Comparison of ENCODE assay signal across 24 mouse cellular contexts in the genomic region with DNA sequence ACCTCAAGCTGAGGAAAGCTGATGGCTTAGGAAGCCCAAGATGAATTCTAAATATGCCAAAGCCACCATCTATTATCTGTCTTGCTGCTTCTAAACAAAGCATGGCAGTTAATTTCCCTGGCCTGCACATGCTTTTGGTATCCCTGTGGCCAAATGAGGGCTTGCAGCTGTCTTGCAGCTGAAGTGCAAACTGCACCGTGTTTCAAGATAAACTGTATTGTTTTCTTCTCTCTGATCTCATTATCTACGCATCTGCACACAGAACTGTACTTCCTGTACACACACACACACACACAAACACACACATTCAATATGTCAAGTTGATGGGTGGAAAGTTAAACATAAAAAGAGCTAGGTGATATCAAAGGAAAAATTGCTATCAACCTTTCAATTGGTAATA.
A peak's percentile ranks its signal among the peaks of the same experiment; 100 is the strongest.
DNase-seq lines count a peak whose midpoint lies in the region; ATAC-seq and TF ChIP-seq lines count a peak whose summit lies in the region.
"Had no signal": no experiment of that assay in that cellular context is flagged by ENCODE, and none has a peak within 500 bp of the region (broad histone marks: within the 10 kb centered on the region; RNA-seq: fewer than 3 reads in every experiment).

No protein-coding gene starts in this region.

- no peak overlapping the region for H3K4me2 ChIP-seq in liver, embryonic 12.5 days
- H3K4me2 ChIP-seq in midbrain, embryonic 14.5 days (ENCODE audit: low read length) = no peak overlapping the region
- H3K4me2 ChIP-seq in midbrain, embryonic 15.5 days = no peak overlapping the region
- H3K4me2 ChIP-seq: embryonic facial prominence, embryonic 13.5 days; forebrain, embryonic 12.5 days; hindbrain, embryonic 14.5 days; liver, embryonic 15.5 days; stomach, embryonic 15.5 days had no signal

- ATAC-seq in liver, embryonic 12.5 days = no peak
- no peak for ATAC-seq in midbrain, embryonic 14.5 days (ENCODE audit: low FRiP score, low TSS enrichment)
- no peak for ATAC-seq in midbrain, embryonic 15.5 days (replicated peaks)
- peak; percentile 75 for ATAC-seq in common myeloid progenitor, adult 5-6 weeks (replicated peaks; ENCODE audit: low read depth, poor library complexity, severe bottlenecking)

- no peak for DNase-seq in liver
- peak; percentile 34 for DNase-seq in midbrain, embryonic 14.5 days
- peak; percentile 47 for DNase-seq in retina, postnatal 1 day
- no peak for DNase-seq in thymus, adult 2 months
- no peak for DNase-seq in ovary, adult 18-20 months (ENCODE audit: low spot score)
- DNase-seq: adrenal gland, postnatal 14 days; cerebellum, adult 8-10 months; gastrocnemius, postnatal 25 days; heart, adult 18-20 months; kidney, adult 2 months; right cerebral cortex, postnatal 4 days; thymus, postnatal 36 days had no signal

- 22% methylated on average over 2 of the region's 2 CpGs for WGBS in liver, embryonic 12.5 days (ENCODE audit: insufficient replicate concordance)
- WGBS in midbrain, embryonic 14.5 days = 46% methylated on average over 2 of the region's 2 CpGs
- 51% methylated on average over 2 of the region's 2 CpGs for WGBS in midbrain, embryonic 15.5 days
- 32% methylated on average over 2 of the region's 2 CpGs for WGBS in thymus, adult 2 months

- no peak overlapping the region for H3K9ac ChIP-seq in liver, embryonic 12.5 days
- H3K9ac ChIP-seq in midbrain, embryonic 14.5 days (replicated peaks; ENCODE audit: low read length) = no peak overlapping the region
- H3K9ac ChIP-seq in midbrain, embryonic 15.5 days = no peak overlapping the region
- H3K9ac ChIP-seq: embryonic facial prominence, embryonic 13.5 days; forebrain, embryonic 12.5 days; hindbrain, embryonic 14.5 days; liver, embryonic 15.5 days; stomach, embryonic 15.5 days had no signal

- no peaks in the 10 kb centered on the region for H3K27me3 ChIP-seq in liver, embryonic 12.5 days (replicated peaks)
- H3K27me3 ChIP-seq in midbrain, embryonic 14.5 days (ENCODE audit: control insufficient read depth, insufficient read depth, low read length) = no peaks in the 10 kb centered on the region
- no peaks in the 10 kb centered on the region for H3K27me3 ChIP-seq in midbrain, embryonic 15.5 days (replicated peaks)
- no peaks in the 10 kb centered on the region for H3K27me3 ChIP-seq in thymus, adult 2 months (ENCODE audit: control insufficient read depth, insufficient read depth, low read length)
- H3K27me3 ChIP-seq: forebrain, embryonic 12.5 days; liver, embryonic 15.5 days; stomach, embryonic 15.5 days had no signal

- 0 out of 2 replicates have a peak overlapping the region, but pooled peaks have one; percentile 36 for H3K27ac ChIP-seq in liver, embryonic 12.5 days
- no peak overlapping the region for H3K27ac ChIP-seq in midbrain, embryonic 14.5 days (replicated peaks; ENCODE audit: low read depth, low read length)
- H3K27ac ChIP-seq in midbrain, embryonic 15.5 days = no peak overlapping the region
- H3K27ac ChIP-seq in thymus, adult 2 months (ENCODE audit: control insufficient read depth, insufficient read depth, low read length) = no peak overlapping the region
- H3K27ac ChIP-seq: embryonic facial prominence, embryonic 13.5 days; forebrain, embryonic 12.5 days; hindbrain, embryonic 14.5 days; kidney, postnatal 0 days; left cerebral cortex, adult 2 months; liver, embryonic 15.5 days; midbrain, embryonic 10.5 days; stomach, embryonic 15.5 days had no signal

- H3K9me3 ChIP-seq in liver, embryonic 12.5 days (replicated peaks) = no peaks in the 10 kb centered on the region
- H3K9me3 ChIP-seq in midbrain, embryonic 14.5 days (ENCODE audit: control insufficient read depth, low read length) = no peaks in the 10 kb centered on the region
- H3K9me3 ChIP-seq in midbrain, embryonic 15.5 days = no peaks in the 10 kb centered on the region
- H3K9me3 ChIP-seq: embryonic facial prominence, embryonic 13.5 days; forebrain, embryonic 12.5 days; liver, embryonic 15.5 days; midbrain, embryonic 10.5 days; stomach, embryonic 15.5 days had no signal

- TF ChIP-seq POLR2A in thymus, adult 2 months (IDR thresholded peaks at IDR 0.05; ENCODE audit: control insufficient read depth, extremely low read depth, insufficient read depth, low read length, poor library complexity) = no peak

- no peak for TF ChIP-seq CTCF in thymus, adult 2 months (IDR thresholded peaks at IDR 0.05; ENCODE audit: borderline replicate concordance, control insufficient read depth, extremely low read depth, insufficient read depth, low read length, poor library complexity)

- no peak overlapping the region for H3K4me3 ChIP-seq in liver, embryonic 12.5 days
- H3K4me3 ChIP-seq in midbrain, embryonic 14.5 days (replicated peaks; ENCODE audit: low read depth, low read length) = no peak overlapping the region
- H3K4me3 ChIP-seq in midbrain, embryonic 15.5 days = no peak overlapping the region
- no peak overlapping the region for H3K4me3 ChIP-seq in thymus, adult 2 months (ENCODE audit: control insufficient read depth, insufficient read depth, low read length)
- H3K4me3 ChIP-seq: embryonic facial prominence, embryonic 13.5 days; erythroblast, embryonic 14.5 days; forebrain, embryonic 12.5 days; left cerebral cortex, adult 2 months; liver, embryonic 15.5 days; midbrain, embryonic 10.5 days; stomach, embryonic 15.5 days had no signal

- H3K36me3 ChIP-seq in liver, embryonic 12.5 days = no peaks in the 10 kb centered on the region
- H3K36me3 ChIP-seq in midbrain, embryonic 14.5 days (ENCODE audit: control insufficient read depth, insufficient read depth, low read length) = no peaks in the 10 kb centered on the region
- H3K36me3 ChIP-seq in midbrain, embryonic 15.5 days (replicated peaks) = no peaks in the 10 kb centered on the region
- H3K36me3 ChIP-seq in thymus, adult 2 months (ENCODE audit: control insufficient read depth, insufficient read depth, low read length) = no peaks in the 10 kb centered on the region
- H3K36me3 ChIP-seq: embryonic facial prominence, embryonic 13.5 days; forebrain, embryonic 12.5 days; liver, embryonic 15.5 days; midbrain, embryonic 10.5 days; stomach, embryonic 15.5 days had no signal

- H3K4me1 ChIP-seq in liver, embryonic 12.5 days = peaks cover 46% of the 10 kb centered on the region
- H3K4me1 ChIP-seq in midbrain, embryonic 14.5 days (ENCODE audit: control insufficient read depth, insufficient read depth, low read length) = no peaks in the 10 kb centered on the region
- H3K4me1 ChIP-seq in midbrain, embryonic 15.5 days = no peaks in the 10 kb centered on the region
- no peaks in the 10 kb centered on the region for H3K4me1 ChIP-seq in thymus, adult 2 months (replicated peaks; ENCODE audit: control insufficient read depth, insufficient read depth, low read length)
- H3K4me1 ChIP-seq: midbrain, embryonic 10.5 days; stomach, embryonic 15.5 days had no signal

Comparison
In these comparisons a context has a peak if more than half of its experiments do, and no peak if none do; other contexts are left out.
1. DNase-seq: peak in midbrain, embryonic 14.5 days (single experiment) and retina, postnatal 1 day (single experiment); none in liver (single experiment), thymus, adult 2 months (single experiment) and ovary, adult 18-20 months (single experiment).